Mouse (Mus musculus): Measurements from ENCODE around the gene Myzap.
"Not testable (repeated sequence)": the region's sequence is repeated elsewhere in the genome, so short reads cannot be mapped to it uniquely, and the experiment has no call there.

Myzap gene

DNA sequence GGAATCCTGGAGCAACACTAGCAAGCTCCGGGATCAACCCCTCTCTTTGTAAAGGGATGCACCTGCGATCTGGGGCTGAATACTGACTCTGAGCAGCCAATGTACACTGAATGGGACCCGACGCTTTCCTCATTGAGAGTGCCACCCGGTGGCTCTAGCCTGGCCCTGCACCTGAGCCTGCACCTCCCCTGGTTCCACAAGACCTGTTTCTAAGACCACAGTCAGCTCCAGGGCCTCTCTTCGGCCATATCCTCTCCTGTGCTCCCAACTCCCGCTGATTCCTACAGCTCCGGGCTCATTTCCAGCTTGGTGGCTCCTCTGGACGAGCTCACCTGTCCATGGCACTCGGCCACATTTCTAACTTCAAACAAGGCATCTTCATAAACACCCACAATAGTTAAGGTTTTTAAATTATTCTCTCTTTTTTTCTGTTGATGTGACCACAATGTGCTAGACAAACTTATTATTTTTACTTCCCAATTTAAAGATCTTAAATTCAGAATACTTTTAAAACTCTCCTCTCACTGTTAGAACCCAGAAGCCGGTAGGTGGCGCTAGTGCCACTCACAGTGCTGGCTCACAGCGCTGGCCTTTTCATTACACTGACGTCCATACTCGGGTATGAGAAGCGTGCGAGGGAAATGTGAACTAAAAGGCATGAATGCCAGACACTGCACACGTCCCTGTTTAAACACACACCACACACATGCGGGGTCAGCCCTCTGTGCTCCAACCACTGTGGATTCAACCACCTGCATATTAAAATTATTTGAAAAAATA, 48.5 kb downstream of the Myzap start:
- peak; percentile 93 for DNase-seq (ENCODE audit: low spot score)

DNA sequence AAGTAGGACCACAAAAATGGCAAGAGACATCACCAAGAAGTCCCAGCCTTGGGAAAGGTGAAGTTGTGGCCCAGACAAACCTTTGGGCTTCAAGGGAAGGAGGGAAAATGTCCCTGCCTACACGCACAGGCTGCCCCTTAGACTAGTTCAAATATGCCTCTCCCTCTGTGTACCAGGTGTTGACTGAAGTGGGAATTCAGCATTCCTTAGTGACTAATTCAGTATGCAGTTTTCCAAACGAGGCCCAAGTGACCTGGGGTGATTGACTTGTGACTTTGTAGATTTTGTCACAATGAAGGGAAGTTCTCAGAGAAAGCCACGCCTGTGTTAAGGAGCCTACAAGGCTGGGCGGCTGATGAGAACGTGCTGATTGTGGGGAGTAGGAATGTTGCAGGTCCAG, 49.9 kb downstream of the Myzap start:
- DNase-seq (ENCODE audit: low spot score) = no peak

- DNase-seq (ENCODE audit: low spot score) = no peak
Observed at GRCm38 (mm10) chr9:71540739-71541138, 51.4 kb downstream of the Myzap start.

- no peak for DNase-seq (ENCODE audit: low spot score)
Observed at GRCm38 (mm10) chr9:71535730-71536129, 56.4 kb downstream of the Myzap start.

- no peak for DNase-seq (ENCODE audit: low spot score)
Observed at GRCm38 (mm10) chr9:71535036-71535435, 57.1 kb downstream of the Myzap start.

- no peak for DNase-seq (ENCODE audit: low spot score)
Observed at GRCm38 (mm10) chr9:71529960-71530359, 62.2 kb downstream of the Myzap start.

- no peak for DNase-seq (ENCODE audit: low spot score)
Observed at GRCm38 (mm10) chr9:71527438-71527837, 64.7 kb downstream of the Myzap start.

DNA sequence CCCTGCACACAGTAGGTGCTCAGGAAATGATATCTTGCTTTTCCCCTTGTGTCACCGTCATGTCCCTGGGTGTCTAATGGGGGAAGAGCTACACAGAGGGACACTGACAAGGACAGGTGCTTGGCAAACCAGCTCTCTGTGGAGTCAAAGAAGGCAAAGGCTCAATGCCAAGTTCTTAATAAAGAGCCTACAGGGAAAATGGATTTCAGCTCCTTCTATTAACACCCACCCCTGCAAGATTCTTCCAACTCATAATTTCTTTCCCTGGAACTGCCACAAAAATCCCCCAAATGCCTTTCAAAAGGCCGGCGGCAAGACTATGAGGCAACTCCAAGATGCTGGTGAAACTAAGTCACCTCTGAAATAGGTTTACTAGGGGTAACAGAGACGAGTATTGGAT, 68.3 kb downstream of the Myzap start:
- DNase-seq (ENCODE audit: low spot score) = no peak

- no peak for DNase-seq (ENCODE audit: low spot score)
Observed at GRCm38 (mm10) chr9:71519836-71520235, 72.3 kb downstream of the Myzap start.

GRCm38 (mm10) chr9:71517487-71517886, 74.7 kb downstream of the Myzap start:
- no peak for DNase-seq (ENCODE audit: low spot score)

GRCm38 (mm10) chr9:71515862-71516261, 76.3 kb downstream of the Myzap start:
- DNase-seq (ENCODE audit: low spot score) = no peak

DNA sequence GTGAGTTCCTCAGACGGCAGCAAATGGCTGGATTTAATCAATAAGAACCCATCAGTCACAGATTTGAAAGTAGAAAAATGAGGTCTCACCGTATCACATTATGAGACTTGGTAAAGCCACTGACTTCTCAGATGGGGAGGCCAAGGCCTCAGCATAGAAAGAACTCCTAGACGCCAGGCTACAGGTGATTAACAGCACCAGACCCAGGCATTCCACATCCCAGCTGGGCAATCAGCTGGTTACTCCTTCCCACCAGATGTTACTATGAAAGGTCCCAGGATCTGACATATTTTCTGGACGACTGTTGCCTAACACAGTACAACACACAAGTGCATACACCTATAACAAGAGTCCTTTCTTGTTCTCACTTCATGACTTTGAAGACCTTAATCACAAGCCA, 78.6 kb downstream of the Myzap start:
- DNase-seq (ENCODE audit: low spot score) = no peak

GRCm38 (mm10) chr9:71512899-71513298, 79.3 kb downstream of the Myzap start:
- DNase-seq (ENCODE audit: low spot score) = no peak

- no peak for DNase-seq (ENCODE audit: low spot score)
Observed at GRCm38 (mm10) chr9:71498391-71499182, 93.6 kb downstream of the Myzap start.

DNA sequence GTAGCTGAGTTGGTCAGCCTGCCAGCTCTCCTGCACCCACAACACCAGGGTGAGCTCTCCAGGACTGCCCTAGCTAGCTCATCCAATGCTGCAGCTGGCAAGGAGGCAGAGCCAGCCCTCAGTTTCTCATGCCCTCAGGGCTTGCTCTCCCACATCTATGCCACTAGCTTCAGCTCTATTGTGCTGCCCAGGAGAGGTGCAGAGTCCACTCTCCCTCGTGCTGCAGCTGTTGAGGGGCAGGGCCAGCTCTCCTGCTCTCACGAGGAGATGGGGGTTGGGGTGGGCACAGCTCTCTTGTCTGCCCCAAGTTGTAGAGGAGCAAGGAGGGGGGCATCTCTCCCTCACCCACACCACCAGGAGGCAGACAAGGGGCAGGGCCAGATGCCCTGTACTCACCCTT, 95.5 kb downstream of the Myzap start:
- DNase-seq (ENCODE audit: low spot score) = no peak

DNA sequence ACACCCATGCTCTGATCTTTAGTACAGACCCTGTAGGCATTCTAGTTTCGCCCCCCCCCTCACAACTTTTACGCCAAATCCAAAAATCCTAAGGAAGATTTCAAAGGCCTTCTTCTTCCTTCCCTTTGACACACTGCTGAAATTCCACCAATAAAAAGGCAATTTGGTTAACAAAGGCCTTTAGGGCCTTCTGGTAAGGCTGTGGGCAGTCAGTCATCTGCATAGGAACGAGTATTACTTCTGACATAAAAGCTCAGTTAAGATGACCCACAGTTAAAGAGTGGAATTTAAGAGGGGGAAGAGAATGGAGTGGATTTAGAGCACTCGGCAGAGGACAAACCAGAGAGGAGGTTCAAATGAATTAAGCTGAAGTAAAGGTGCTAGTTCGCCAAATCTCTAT, 98.4 kb downstream of the Myzap start:
- DNase-seq (ENCODE audit: low spot score) = no peak

DNA sequence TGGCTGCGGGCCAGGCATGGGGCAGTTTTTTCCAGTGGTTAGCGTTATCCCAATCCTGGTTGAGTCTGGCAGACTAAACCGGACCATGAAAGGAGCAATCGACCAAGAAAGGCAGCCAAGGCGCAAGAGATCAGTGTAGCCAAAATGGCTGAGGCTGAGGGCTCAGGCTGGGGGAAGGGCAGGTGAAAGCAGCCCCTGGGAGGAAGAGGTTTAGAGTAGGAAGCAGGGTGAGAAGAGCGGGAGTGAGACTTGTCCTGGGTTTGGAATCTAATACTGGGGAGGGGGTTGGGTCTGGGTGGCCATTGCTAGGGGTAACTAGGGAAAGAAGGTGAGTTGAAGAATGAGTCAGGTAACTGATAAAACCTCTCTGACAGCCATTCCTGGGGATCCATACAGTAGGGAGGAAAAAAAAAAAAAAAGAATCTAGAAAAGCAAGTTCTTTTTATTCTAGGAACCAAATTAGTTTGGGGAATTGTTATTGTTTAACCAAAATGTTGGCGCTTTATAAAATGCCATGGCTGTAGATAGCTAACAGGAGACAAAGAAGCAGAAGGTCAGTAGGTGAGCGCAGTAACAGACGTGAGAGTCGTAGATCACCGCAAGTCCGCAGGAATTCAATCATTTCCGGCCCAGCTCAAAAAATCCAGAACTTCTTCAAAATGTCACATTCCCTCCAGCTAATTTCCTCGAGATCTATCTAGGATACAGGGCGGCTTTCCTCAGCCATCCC, 99.7 kb downstream of the Myzap start:
- DNase-seq (ENCODE audit: low spot score) = no peak

DNA sequence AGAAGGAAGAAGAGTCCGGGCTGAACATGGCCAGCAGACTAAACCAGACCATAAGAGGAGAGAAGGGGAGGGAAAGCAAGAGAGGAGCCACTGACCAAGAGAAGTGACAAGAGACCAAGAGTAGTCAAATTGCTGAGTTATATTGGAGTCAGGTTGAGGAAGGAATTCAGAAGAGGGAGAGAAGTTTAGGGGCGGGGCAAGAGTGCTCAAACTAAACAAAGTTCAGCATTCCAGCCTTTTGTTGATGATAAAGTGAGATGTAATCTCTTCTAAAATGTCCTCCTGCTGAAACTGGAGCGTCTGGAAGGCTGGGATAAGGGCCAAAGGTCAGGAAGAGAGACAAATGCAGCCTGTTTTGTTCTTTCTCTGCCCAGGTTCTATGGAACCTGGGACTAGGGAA, 102.1 kb downstream of the Myzap start:
- no peak for DNase-seq (ENCODE audit: low spot score)

GRCm38 (mm10) chr9:71486127-71486526, 106.0 kb downstream of the Myzap start:
- DNase-seq (ENCODE audit: low spot score) = no peak

GRCm38 (mm10) chr9:71485475-71486094, 106.6 kb downstream of the Myzap start, which contains the start of gene Polr2m:
TSS of gene Polr2m (minus strand) at chr9:71485935.
- peak; percentile 98 for DNase-seq (ENCODE audit: low spot score)

GRCm38 (mm10) chr9:71484871-71485474, 107.2 kb downstream of the Myzap start:
- no peak for DNase-seq (ENCODE audit: low spot score)

- not testable (repeated sequence) for DNase-seq (ENCODE audit: low spot score)
Observed at GRCm38 (mm10) chr9:71483872-71484271, 108.3 kb downstream of the Myzap start.

All from retina, embryonic 14.5 days (tissue).